Mouse (Mus musculus) lung, postnatal 0 days (tissue): ENCODE measurements around the gene Nagk.

ENCODE experiments used
- CTCF ChIP-seq: IDR thresholded peaks from 2 replicates; pipeline ENCODE4 v1.5.1; 2016; ENCODE audit warnings: antibody characterized with exemption, mild to moderate bottlenecking
- EP300 ChIP-seq: IDR thresholded peaks from 2 replicates; pipeline ENCODE4 v1.6.1; 2016; ENCODE audit warnings: antibody characterized with exemption, mild to moderate bottlenecking, control low read depth

- TF ChIP-seq CTCF = no peak
- no peak for TF ChIP-seq EP300
These were observed 714 bp downstream of the Nagk start for GRCm38 (mm10) chr6:83795492-83795900.
